Mouse (Mus musculus): ENCODE results near the gene Lgi4. TPM values are rescaled to one million over a fixed set of nuclear protein-coding genes. Genes with fewer than 3 reads are reported as not detected.

Lgi4 gene
- total RNA-seq, 2 experiments from 2014 or later: 3.6 to 5.2 TPM

DNA sequence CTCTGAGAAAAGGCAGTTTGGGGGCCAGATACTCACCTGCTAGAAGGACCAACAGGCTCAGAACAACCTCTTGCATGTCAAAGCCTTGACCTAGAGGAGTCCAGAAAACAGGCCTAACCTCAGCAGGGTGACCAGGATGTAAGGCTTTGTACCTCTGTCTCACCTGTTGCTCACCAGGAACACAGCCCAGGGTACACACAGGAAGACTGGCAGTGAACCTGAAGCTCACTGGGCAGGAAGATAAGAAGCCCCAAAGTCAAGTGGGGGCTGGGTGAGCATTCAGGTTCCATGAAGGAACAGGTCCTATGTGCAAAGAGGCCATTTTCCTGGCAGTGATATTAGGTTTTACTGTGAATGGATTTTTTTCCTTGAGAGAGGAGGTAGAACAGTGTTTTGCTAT, 14.4 kb downstream of the Lgi4 start:
- intact Hi-C loops (cut with DNase I): no loop called here
- no peak for DNase-seq

DNA sequence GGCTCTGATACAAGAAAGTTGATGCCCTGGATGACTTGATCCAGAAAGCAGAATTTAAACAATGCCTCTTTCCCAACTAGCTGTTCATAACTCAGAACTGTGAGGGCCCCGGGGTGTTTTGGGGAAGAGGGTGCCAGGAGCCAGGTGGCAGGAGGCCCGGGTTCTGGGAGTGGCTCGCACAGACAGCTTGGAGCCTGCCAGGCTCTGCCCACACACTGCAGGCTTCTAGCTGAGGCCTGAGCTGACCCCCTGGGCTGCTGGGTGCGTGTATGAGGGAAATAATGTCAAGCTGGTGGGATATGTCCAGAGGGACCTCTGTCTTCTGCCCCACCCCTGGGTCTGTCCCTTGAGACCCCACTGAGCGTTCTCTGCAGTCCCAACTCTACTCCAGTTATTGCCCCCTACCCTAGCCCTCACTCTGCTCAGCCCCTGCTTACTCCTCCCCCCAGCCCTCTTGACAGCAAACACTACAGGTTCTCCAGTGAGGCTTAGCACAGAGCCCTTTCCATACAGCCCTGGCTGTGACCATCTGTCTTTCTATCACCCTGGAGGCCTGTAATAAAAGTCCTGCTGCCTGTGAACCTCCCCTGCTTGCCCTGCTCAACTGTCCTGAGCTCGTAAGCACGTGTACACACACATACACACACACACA, 15.0 kb downstream of the Lgi4 start:
- no peak for DNase-seq
- intact Hi-C loops (cut with DNase I): no loop called here

DNA sequence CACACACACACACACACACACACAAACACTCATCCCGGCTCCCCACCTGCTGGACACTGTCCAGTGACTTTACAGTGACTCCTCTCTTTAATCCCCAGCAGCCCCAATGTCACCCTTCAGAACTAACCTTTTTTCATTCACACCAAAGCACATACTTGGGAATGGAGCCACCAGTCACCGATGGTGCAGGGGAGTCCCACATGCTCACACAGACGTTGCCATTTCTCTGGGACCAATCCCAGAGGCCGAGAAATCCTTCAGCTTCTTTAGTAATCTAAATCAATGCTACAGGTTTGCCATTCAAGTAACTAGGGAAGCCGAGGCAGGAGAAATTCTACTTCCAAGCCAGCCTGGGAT, 15.5 kb downstream of the Lgi4 start:
- intact Hi-C loops (cut with DNase I): loop anchor here (5.0 kb wide), 1 partner anchor 202 kb away; no protein-coding TSS in a partner anchor
- no peak for DNase-seq

DNA sequence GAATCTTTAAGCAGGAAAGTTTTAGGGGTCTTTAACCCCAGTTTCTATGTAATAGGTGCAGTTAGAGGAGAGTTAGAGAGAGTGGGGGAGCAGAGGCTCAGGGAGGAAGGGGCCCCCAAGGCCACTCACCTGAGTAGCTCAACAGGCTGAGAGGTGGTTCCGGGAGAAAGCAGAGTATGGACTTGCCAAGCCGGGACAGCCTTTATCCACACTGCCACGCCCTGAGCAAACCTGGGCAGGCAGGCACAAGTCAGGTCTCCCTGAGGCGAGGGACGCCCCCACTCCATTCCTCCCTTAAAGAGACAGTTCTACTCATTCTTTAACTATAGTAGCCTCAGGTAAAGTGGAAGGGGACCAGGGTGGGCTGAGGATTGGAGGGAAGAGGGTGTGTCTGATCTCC, 17.4 kb downstream of the Lgi4 start, which contains the start of gene Fxyd3:
Gene Fxyd3 (minus strand): TSS at position 213 of the 400 bp plus-strand sequence.
- no peak for DNase-seq
- intact Hi-C loops (cut with DNase I): loop anchor here (2.0 to 5.0 kb wide), 2 partner anchors 16 to 204 kb away; no protein-coding TSS in a partner anchor

DNA sequence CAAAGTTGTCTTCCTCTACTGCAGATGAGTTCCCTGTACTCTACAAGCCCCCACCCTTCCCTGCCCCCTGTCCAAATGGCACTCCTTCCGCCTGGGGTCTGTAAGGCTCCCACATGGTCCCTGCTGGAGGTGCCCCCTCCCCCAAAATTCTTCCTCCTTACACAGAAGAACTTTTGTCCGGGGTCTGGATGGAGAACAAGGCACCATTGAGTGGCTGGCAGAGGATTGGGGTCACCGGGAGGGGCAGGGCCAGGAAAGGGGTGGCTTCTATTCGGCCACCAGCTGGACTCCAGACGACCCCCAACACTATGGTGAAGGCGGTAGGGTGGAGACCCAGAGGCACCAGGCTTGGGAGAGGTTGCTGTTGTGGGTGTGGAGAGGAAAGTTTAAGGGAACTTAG, 18.3 kb downstream of the Lgi4 start:
- no peak for DNase-seq
- intact Hi-C loops (cut with DNase I): loop anchor here (2.0 to 5.0 kb wide), 2 partner anchors 17 to 205 kb away; no protein-coding TSS in a partner anchor

DNA sequence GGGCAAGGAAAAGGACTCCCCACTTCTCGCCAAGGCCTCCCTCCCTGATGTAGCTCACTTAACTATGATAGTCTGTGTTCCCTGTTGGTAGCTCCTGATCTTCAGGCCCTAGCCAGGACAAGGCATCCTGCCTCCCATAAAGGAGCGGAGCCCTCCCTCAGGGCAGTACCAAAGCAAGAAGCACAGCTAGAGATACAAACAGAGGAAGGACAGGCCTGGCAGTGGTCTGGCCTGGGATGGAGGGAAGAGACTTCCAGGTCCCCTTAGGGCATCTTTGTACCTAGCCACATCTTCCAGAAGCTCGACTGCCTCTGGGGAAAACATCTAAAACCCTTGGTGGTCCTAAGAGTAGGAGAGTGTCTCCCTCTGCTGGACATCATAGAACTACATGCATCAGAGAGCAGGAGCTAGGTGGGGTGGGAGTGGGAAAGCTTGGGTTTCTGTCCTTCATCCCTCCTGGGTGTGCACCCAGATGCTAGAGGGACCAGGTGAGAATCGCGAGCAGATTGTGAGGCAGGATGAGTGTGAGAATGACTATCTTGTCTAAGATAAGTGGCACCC, 18.8 kb downstream of the Lgi4 start:
- intact Hi-C loops (cut with DNase I): loop anchor here (2.0 to 5.0 kb wide), 3 partner anchors 17 to 206 kb away; no protein-coding TSS in a partner anchor
- DNase-seq: peak in 1 of 2 experiments; percentile 53

DNA sequence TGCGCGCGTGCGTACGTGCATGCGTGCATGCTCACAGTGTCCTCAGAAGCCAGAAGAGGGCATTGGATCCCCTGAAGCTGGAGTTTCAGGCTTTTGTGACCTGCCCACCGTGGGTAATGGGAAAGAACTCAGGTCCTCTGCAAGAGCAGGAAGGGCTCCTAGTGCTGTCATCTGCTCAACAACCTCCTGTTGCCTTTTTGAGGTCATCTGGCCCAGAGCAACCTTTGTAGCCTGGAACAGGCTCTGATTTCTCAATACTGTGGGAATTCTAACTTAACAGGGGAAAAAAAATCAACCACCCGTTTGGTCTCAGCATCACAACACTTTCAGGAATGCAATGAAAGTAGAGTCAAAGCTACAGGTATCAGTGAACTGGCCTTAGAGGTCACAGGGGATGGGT, 20.5 kb downstream of the Lgi4 start:
- no peak for DNase-seq
- intact Hi-C loops (cut with DNase I): loop anchor here (2.0 to 10.0 kb wide), 3 partner anchors 17 to 425 kb away; partner anchors contain the start of gene Rbm42

DNA sequence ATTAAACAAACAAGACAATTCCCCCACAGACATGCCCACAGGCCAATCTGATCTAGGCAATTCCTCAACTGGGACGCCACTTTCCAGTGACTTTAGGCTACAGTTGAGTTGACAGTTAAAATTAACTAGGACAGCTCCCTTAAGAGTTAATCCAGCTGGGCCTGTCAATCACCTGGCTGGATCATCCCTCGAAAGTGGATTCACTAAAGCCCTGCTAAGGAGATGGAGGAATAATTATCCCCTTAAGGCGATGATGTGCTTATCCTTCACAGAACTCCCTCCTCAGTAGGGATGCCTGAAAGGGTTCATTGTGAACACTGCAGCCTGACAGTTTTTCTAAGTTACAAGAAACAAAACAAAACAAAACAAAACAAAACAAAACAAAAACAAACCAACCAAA, 21.5 kb downstream of the Lgi4 start:
- no peak for DNase-seq
- intact Hi-C loops (cut with DNase I): loop anchor here (10.0 kb wide), 1 partner anchor 426 kb away; the partner anchor contains the start of gene Rbm42

DNA sequence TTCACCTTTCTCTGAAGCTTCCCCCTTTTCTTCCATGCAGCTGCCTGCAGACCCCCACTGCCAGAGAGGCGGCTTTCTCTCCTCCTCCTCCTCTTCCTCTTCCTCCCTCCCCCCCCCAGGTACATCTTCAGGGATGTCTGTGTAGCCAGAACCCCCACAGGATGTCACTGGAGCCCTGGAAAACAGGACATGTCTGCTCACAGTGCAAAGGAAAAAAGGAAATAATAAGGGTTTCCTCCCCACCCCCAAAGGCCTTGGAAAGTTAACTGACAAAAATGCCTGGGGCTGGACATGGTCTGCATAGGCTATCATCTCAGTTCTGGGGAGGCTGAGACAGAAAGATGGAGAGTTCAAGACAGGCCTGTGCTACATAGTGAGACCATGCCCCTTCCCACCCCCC, 22.0 kb downstream of the Lgi4 start:
- intact Hi-C loops (cut with DNase I): loop anchor here (10.0 kb wide), 1 partner anchor 426 kb away; the partner anchor contains the start of gene Rbm42
- no peak for DNase-seq

DNA sequence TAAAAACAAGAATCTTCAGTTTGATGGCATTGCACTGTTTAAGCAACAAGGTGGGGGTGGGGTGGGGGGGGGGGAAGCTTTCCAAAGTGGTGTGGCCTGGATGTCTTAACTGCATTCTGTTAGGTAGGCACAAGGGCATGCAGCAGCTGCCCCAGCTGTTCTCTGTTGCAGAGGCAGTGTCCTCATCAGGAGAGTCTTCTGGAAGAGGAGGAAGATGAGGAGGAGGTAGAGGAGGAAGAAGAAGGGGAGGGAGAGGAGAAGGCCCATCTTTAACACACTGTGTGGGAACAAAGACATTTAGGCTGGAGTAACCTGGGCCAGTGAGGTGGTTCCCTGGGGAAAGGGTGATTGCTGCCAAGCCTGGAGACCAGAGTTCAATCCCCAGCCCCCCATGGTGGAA, 23.0 kb downstream of the Lgi4 start:
- intact Hi-C loops (cut with DNase I): loop anchor here (10.0 kb wide), 1 partner anchor 427 kb away; the partner anchor contains the start of gene Rbm42
- no peak for DNase-seq

DNA sequence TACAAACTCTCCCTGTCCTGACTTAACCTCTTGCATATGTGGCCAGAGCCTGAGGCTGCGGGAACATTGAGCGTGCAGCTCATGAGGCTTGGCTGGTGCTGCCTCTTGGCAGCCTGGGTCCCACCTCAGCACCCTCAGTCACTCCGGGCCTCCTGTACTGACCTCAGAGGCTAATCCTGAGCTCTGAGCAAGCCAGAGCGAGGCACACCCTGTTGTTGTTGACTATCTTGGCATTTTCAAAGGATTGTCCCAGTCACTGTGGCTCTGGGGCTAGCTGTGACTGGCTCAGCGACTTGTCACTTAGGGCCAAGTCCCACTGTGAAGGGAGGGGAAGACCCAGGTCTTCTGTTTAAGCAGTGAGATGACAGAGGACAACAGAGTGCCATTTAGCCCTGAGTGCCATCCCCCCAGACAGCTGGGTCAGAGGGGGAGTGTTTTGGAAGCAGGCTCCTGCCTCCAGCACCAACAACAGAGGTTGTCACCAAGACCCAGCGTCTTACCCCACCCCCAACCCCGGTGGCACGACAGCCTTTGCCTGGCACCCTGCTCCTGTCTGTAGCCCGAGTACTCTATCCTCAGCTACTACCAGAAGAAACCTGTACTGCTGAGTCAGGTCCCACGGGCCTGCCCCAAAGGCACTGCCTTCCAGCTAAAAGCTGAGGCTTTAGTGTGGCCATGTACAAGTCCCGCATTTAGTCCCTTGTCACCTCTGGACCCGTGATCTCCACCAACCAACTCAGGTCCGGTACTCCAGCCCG, 23.9 kb downstream of the Lgi4 start:
- peak; percentile 71 to 81 for DNase-seq
- intact Hi-C loops (cut with DNase I): loop anchor here (10.0 kb wide), 1 partner anchor 428 kb away; the partner anchor contains the start of gene Rbm42

DNA sequence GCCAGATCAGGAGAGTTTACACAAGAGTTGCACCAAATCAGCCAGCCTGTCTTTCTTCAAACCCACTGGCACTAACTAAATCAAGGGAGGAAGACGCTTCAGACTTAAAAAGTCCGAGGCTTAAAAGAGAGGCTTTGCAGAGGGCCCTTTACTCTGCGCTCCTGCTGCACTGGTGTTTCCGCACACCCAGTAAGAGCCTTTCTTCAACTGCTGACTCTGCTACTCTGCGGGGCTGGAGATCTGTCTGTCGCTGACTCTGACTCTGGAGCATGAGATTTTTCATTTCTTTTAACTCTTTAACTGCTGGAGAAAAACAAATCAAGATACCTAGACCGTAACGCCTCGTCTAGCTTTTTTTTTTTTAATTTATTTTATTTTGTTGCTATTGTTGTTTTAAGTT, 25.0 kb downstream of the Lgi4 start:
- intact Hi-C loops (cut with DNase I): loop anchor here (10.0 kb wide), 1 partner anchor 429 kb away; the partner anchor contains the start of gene Rbm42
- DNase-seq: no peak

DNA sequence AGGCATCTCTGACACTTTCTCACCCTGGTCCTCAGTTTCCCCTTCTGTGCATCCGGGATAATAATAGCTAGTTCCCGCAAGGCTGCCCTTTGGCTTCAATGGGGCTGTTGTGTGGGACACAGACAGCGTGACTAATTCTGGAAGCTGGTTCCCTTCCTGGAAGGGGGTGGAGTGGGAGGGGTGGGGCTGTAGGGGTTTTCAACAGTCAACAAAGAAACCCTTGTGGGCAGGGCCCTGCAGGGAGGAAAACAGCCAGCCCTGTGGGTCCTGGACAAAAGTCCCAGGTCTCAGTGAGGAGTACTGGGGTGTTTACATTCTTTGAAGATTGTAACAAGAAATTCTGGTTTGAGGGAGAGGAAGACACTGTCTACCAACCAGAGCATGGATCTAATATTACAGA, 26.0 kb downstream of the Lgi4 start:
- peak; percentile 56 to 70 for DNase-seq
- intact Hi-C loops (cut with DNase I): loop anchor here (10.0 kb wide), 1 partner anchor 430 kb away; the partner anchor contains the start of gene Rbm42

DNA sequence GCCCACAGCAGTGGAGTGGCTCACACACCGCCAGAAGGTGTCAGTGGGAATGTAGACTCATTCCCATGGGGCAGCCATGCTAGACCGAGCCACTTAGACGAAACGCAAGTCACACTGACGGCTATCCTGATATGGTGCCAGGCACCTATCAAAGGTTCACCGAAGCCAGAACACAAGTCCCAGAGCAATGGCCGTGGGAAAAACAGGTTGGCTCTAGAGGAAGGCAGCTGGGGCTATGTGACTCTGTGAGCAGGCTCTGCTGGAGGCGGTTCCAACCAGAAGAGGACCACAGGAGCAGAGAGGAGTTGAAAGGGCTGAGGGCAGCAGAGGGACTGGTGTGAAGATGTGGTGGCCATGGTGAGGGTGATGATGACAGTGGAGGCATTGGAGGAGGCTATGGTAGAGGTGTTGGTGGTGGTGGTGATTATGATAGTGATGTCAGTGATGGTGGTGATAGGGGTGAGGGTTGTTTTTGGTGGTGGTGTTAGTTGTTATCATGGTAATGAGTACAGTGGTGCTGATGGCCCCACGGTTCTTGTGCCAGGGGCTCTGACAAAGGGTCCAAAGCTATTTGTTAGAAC, 27.1 kb downstream of the Lgi4 start:
- DNase-seq: no peak
- intact Hi-C loops (cut with DNase I): loop anchor here (10.0 kb wide), 1 partner anchor 431 kb away; the partner anchor contains the start of gene Rbm42

DNA sequence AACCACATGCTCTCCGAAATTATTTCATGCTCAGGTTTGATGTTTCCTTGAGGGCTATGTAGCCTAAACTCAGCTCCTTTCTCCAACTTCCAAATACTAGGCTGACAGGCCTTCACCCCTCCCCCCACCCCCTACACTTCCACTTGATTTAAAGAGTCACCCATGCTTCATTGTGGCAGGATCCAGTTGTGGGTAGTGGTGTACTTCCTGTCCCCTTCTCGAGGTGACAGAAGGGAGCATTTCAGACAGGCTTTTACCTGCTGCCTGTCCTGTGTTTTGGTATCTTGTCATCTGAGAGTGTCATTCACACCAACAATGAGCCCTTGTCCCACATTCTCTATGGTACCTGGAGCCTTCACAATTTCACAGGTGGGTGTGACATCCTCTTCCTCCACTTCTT, 28.1 kb downstream of the Lgi4 start:
- intact Hi-C loops (cut with DNase I): loop anchor here (10.0 kb wide), 1 partner anchor 432 kb away; the partner anchor contains the start of gene Rbm42
- DNase-seq: no peak

DNA sequence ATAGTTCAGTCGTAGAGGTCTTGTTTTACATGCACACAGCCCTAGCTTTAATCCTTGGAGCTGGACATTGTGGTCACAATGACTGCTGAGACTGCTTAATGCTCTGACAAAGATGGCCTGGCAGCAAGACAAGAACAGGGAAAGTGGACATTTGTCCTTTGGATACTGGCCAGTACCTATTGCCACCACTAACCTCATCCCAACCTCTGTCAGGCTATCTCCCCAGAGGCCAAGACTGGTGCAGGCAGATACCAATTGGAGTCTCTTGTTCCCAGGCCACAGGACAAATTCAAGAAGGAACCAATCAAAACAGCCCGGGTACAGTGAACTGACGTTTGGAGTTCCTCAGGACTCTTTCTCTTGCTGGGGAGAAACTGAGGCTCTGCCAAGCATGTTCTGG, 29.1 kb downstream of the Lgi4 start:
- intact Hi-C loops (cut with DNase I): loop anchor here (10.0 kb wide), 1 partner anchor 433 kb away; the partner anchor contains the start of gene Rbm42
- DNase-seq: no peak

DNA sequence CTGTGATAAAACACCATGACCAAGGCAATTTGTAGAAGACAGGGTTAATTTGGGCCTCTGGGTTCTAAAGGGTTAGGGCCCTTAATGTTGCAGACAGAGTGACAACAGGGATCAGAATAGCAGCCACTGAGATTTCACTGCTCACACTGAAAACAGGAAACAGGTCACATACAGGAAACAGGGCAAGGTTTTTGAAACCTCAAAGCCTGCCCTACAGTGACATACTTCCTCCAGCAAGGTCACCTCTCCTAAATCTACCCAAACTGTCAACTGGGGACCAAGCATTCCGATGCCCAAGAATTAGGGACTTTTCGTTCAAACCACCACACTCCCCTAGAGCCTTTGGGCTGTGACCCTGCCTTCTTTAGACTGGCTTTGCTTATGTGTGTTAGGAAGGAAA, 30.6 kb downstream of the Lgi4 start:
- intact Hi-C loops (cut with DNase I): loop anchor here (5.0 to 10.0 kb wide), 2 partner anchors 132 to 435 kb away; partner anchors contain the start of genes Rbm42 and Usf2
- DNase-seq: no peak

DNA sequence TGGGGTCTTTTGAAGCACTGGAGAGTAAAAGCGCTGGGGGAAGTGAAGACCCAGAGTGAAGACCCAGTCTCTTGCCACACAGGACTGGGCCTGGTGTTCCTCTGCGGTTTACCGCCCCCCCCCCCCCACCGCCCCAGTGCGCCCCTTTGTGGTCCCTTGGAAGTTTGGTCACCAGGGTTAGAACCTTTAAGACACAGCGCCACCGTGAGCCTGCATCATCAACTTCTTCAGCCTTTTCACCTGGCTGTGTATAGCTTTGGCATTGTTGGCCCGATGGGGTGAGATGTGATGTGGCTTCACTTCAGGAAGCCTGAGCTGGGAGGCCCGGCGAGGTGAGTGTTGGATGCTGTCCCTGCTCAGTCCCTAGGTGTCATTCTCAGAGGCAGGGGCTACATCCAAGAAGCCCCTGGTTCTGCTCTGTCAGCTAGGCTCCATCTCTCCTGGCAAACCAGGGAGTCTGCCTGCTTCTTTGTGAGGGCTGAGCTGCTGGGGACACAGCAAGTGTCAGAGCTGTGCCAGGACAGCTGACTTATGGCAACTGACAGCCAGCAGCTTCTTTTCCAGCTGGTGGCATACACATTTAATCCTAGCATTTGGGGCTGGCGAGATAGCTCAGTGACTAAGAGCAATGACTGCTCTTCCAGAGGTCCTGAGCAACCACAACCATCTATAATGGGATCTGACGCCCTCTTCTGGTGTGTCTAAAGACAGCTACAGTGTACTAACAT, 35.8 kb downstream of the Lgi4 start:
- intact Hi-C loops (cut with DNase I): loop anchor here (5.0 kb wide), 2 partner anchors 123 to 138 kb away; partner anchors contain the start of genes Fam187b, Lsr and Usf2
- no peak for DNase-seq

DNA sequence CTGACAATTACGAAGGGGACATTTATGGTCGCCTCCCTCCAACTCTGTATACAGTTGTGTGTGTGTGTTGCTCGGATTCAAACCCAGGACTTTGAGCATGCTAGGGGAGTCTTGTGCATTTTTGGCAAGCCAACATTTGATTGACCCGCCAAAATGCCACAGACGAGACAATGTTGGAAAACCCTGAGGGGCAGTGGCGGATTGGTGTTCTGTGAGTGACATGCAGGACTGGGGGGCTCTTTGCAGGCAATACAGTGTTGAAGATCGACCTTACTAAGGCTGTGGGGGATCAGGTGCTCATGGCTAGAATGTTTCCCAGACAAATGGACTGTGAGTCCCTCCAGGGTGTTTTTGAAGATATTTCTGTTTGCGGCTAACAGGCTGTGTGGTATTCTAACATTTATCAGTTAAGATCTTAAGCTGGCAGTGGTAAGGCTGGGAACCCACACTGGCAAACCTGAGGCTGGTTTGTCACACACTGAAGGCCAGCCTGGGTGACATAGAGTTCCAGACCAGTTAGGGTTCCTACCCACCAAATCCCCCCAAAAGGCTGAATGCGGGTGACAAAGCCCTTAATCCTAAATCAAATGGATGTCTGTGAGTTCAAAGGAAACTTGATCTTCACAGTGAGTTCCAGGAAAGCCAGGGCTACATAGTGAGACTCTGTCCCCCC, 37.9 kb downstream of the Lgi4 start:
- intact Hi-C loops (cut with DNase I): loop anchor here (1.0 to 5.0 kb wide), 3 partner anchors 18 to 125 kb away; partner anchors contain the start of genes Fam187b, Lgi4 and Lsr
- no peak for DNase-seq

Data from heart, postnatal 36 days (tissue).